Mouse (Mus musculus) layer of hippocampus, postnatal 25 days (tissue): ENCODE results near the gene Paip2b. TPM values are rescaled to one million over a fixed set of nuclear protein-coding genes. Genes with fewer than 3 reads are reported as not detected.

Source experiments
- total RNA-seq, 2 experiments: library from RNA; stranded (reverse); gene quantifications; 2 replicates each; pipeline ENCODE4 v1.2.3; 2021

The Paip2b gene
- total RNA-seq, 2 experiments from 2014 or later: 41.1 to 45.5 TPM

Other genes starting within 250 kb of the Paip2b start
- gene Clec4f, start 175.6 kb downstream of the Paip2b start, total RNA-seq: not detected
- gene Cd207, start 153.9 kb downstream of the Paip2b start, total RNA-seq: not detected
- gene Vax2, start 120.5 kb downstream of the Paip2b start, total RNA-seq: not detected
- under 1 TPM in 1 of 2 experiments, not detected in 1; 0.30 TPM for gene Atp6v1b1, start 88.8 kb downstream of the Paip2b start, total RNA-seq
- not detected for gene Ankrd53, start 69.1 kb downstream of the Paip2b start, total RNA-seq
- gene Tex261, start 55.9 kb downstream of the Paip2b start, total RNA-seq: 10 to 100 TPM; 50.3 to 59.0 TPM
- 10 to 100 TPM; 45.1 to 45.9 TPM for gene Nagk, start 36.8 kb downstream of the Paip2b start, total RNA-seq
- gene Zfp638, start 35.4 kb upstream of the Paip2b start, total RNA-seq: 100 to 1,000 TPM; 123 to 138 TPM
- gene Dysf, start 176.8 kb upstream of the Paip2b start, total RNA-seq: 1 to 10 TPM; 1.1 to 3.5 TPM